Mouse (Mus musculus) spleen, postnatal 4 days (tissue): Measurements from ENCODE around the gene Add1.

Source experiments
- DNase-seq, 2 experiments: peaks; one replicate each; pipeline ENCODE4 v3.0.0; 2022; ENCODE audit warnings: low spot score in 2 of 2

Add1 gene

DNA sequence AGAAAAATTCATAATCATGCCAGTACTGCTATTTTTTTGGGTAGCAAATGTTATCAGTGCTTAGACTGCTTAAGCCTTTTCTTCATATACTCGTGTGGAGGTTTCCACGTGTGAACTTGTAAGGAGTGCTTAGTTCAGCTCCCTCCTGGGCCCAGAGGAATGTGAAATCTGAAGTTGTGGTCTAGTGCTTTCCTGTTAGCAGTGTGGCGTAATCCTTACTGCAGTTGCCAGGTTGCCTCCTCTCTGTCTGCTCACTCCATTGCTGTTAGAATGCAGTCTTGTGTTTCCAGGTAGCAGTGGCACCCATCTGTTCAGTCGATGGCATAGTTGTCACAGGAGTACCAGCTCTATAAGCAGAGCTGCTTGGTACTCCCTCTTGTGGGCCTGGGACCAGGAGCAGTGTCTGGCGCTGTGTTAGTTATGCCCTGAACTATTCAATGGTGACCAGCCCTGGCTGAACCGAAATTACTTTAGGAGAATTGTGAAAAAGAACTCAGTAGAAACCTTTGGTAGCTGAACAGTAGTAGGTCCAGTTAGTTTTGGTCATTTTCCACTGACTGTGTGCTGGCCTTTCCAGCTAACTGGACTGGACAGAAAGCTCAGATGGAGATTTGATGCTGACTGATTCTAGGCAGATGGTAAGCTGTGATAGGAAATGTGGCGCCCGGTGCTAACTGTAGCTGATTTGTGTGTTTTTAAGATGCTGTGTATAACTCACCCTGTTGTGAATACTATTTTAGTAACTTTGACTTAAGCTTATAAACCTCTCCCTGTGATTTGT lies 33.8 kb downstream of the Add1 start:
- no peak for DNase-seq

DNA sequence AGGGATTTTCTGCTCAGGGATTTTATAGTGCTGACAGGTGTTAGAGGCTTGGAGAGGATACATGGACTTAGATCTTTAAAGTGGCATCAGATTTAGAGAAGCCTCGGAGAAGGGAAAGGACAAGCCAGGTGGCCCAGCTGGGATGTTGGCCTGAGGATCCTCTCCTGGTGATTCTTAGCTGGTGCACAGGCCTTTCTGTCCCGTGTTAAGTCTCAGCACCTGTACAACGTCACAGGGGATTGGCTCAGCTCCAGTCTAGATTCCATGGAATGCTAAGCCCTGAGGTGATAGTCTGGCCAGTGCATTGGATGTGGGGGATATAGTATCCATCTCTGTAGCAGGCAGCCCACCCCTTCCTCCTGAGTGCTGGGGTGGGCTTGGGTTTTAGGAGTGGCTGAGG lies 34.8 kb downstream of the Add1 start:
- no peak for DNase-seq

DNA sequence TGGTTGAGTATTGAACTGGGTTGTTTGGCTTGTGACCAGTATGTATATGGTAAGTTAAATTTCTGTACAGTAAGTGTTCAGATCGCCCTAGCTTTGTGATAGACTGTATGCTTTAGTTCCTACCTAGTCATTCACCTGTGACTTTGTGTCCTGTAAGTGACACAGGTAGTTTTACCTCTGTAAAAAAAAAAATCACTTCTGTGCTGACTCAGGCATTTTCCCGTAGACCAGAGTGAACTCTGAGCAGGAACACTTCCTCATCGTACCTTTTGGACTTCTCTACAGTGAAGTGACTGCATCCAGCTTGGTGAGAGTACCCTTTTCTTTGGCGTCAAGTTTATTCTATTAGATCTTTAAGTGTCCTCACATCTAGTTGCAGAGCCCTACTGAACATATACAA lies 36.5 kb downstream of the Add1 start:
- no peak for DNase-seq

DNA sequence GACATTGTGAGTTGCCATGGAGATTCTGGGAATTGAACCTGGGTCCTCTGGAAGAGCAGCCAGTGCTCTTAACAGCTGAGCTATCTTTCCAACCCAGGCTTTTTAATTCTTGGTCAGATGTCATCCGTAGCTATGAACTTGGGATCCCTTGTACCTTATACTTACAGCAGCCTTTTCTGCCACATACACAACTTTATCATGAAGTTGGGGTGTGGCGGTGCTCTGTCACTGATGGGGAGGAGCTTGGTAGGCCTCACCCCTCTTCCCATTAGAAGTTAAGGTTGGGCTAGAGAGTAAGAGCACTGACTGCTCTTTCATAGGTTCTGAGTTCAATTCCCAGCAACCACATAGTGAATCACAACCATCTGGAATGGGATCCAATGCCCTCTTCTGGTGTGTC lies 59.5 kb downstream of the Add1 start:
- DNase-seq: no peak

DNA sequence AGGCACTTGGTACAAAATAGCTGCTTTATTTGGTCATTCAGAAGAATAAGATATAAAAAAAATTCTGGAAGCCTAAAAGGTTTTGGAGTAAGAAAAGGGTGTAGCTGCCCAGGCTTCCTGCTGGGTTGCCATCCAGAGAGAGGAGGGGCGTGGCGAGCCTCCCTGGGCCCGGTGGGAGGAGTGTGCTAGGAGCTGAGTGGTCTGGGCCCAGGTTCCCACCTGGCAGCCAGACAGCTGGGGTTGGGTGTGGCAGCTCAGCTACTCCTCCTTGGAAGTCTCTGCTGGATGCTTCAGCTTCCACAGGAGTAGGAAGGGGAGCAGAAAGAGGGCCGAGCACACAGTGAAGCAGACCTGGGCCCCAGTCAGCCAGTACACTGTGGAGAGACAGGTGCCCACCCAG lies 60.2 kb downstream of the Add1 start:
- DNase-seq: no peak

DNA sequence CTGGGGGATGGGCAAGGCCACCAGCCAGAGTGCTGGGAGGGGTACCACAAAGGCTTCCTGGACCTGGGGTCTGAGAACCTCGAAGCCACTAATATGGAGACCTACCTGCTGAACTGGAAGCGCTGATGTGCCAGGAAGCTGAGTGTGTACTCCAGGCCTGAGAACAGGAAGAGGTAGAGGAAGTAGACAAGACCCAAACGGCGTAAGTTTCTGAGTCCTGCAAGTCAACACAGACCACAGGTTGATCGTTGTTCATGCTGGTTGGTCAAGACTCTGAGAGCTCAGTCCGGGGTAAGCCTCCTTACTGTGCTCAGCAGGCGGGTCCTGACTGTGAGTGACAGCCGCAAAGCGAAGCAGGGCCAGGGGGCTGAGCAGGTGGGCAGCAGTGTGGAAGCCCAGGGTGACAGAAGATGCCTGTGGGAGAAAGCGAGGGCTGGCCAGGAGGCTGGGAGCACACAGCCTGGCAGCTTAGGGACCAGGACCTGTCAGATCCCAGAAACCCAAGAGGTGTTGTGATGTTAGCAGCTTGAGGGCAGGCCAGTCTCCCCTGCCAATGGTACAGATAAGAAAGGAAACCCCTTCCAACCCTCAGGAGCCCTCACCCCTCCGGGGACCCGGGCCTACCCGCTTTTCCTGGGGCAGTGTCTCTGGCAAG lies 61.4 kb downstream of the Add1 start:
- DNase-seq: peak; percentile 30 to 70

DNA sequence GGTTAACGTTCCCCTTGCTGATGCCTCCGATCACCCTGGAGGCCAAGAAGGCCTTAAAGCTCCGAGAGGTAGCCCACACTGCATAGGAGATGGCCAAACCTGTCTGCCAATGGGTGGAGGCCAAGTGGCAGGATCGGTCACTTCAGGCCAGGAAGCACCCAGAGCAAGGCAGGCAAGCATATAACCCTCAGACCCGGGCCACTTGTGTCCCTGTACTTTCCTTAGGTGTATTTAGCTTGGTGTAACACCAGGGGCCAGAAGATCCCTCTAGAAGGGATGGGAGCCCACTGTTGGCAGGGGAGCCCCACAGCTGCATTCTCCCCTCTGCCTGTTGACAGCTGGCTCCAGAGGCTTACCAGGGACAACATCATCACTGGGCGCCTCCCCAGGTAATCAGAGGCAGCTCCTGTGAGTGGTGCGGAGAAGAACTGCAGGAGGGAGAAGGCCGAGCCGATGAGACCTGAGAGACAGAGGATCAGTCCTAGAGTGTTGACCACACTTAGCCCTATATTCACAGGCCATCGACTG lies 62.3 kb downstream of the Add1 start:
- no peak for DNase-seq

DNA sequence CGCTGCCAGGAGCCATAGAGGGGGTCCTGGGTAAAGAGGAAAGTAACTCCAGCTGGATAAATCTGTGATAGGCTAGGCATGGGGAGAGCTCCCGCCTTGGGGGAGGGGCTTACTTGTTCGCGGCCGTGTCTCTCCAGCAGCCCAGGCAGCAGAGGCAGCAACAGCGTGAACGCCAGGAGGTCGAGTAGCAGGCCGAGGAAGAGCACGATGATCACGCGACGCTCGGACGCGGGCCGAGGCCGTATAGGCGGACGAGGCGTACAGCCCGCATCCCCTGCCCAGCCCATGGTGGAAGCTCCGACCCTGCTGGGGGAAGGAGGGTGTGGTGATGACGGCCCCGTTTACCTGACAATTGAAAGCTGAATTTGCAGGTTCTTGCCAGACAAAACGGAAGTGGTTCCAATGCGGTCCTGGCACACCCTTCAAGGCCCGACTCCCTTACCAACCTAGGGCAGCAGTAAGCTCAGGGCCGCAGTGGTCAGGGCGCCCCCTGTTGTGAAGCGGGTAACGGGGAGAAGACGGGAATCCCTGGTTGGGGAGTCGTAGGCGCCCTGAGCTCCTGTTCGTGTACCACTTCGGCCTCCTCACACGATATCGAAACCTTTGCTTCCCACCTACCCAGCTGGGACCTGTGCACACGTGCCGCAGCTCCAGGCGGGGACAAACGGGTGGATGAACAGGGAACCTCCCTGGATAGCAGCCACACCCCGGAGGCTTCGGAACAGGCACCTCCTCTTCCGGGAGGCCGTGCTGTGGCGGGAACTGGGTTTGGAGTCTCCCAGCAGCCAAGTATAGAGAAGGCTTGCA lies 63.2 kb downstream of the Add1 start, which contains the start of gene Mfsd10:
TSS of gene Mfsd10 (minus strand) at position 732 of the 807 bp plus-strand sequence.
- peak; percentile 77 to 87 for DNase-seq

DNA sequence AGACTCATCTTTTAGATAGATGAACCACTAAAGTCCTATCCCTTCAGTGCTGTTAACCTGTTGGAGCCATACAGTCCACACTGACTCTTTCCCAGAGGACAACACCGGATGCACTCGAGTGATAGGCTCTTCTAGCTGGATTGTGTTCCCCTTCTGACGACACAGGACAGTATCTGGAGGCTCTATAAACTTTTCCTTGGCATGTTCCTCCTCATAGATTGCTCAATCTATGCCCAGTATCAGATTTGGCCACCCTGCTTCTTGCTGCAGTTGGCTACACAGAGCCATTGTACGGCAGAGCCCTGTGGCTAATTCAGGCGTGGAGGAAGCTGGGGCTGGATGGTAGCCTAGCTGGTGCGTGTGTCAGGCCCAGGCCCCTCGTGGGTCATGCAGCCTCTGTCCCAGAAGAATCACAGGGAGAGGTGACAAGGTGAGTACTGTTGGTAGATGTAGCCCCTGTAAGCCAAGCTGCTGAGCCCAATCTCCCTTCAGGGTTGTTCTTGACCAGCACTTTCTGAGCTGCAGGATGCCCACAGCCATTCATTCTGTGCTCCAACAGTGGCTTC lies 64.2 kb downstream of the Add1 start:
- no peak for DNase-seq

DNA sequence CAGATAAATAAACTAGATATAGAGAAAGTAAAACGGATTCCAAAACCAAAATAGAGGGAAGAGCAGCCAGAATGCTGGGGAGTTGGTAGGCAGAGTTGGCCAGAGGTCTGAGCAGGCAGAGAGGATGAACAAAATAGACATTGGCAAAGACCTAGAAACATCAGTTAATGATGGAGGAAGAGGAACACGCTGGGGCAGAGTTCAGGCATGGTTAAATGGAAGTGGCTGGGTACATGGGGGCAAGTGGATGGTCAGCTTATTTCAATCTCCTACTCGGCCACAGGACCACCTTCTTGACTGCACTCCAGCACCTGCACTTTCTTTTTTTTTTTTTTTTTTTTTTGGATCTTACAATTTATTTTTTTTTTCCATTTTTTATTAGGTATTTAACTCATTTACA lies 68.5 kb downstream of the Add1 start:
- DNase-seq: no peak

DNA sequence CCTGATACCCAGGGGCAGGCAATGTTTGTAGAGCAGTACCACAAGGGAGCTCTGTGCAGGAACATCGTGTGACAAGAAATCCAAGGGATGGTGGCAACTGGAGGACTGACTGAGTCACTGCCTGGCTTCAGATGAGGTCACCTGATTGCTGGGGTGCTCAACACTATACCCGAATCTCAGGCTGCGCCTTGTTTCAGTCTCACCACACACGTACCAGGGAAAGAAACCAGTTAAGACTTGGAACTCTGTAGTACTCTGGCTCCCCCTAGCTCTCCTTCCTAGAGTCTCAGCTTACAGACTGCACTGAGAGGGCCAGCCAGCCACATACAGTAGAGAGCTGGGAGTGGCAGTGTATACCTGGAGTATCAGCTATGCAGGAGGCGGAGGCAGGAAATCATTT lies 69.5 kb downstream of the Add1 start:
- DNase-seq: peak in 1 of 2 experiments; percentile 36

DNA sequence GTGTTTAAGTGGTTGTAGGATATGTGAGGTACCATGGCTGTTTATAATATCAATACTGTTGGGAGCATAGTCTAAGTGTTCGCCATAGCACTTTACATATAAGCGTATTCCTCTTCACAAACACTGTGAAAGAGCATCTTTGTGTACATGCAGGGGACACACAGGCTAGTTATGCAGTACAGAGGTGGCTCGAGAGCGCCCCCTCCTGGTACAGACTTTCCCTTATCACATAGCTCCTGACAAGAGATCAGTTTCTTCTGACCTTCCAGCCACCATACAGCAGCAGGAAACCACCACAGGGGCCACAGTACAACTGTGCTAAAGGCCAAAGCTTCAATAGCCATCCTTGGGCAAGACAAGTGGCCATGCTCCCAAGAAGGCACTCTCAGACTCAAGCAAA lies 74.1 kb downstream of the Add1 start:
- peak; percentile 76 to 91 for DNase-seq

DNA sequence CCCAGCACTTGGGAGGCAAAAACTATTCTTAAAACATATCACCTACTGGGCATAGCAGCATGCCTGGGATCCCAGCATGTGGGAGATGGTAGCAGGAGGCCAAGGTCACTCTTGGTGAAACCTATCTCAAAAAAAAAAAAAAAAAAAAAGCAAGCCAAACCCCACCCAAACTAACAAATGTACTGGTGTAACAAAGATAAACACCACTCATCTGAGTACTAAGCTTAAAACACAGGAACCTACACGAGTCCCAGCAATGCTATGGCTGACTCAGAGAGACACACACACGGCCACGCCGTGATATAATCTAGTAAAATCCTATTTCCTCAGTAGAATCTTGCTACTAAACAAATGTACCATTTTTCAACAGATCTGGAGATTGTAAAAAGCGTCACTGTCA lies 79.5 kb downstream of the Add1 start:
- no peak for DNase-seq

DNA sequence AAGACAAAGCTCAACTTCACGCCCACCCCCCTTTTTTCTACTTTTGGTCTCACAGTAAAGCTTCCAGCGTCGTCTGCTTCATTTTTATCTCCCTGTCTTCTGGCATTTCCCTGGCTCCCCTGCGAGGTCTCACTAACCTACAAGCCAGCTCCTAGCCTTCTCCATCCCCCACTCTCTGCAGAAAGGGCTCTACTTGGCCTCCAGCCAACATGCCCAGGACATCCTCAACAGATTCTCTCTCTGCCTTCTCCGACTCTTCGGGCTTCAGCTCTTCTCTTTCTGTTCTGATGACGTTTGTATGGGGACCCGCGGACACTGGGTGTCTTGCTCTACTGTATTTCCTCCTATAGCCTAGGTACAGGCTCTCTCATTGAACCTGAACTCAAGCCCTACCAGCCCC lies 81.4 kb downstream of the Add1 start:
- no peak for DNase-seq

DNA sequence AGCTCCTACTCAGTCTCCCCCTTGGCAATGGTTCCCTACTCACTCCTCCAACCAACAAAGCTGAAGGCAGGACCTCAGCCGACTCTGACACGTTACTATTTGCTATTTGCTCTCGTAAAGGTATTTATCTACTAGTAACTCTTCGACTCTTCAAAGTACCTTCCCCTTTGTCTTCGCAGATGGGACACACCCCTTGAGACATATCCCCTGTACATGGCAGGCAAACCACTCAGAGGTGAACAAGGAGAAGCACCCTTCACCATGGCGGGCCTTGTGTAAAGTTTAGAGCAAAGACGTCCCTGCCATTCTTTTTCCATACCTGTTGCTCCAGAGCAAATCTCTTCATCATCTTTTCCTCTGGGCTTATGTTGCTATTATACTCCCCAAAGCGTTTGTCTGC lies 84.1 kb downstream of the Add1 start:
- no peak for DNase-seq

DNA sequence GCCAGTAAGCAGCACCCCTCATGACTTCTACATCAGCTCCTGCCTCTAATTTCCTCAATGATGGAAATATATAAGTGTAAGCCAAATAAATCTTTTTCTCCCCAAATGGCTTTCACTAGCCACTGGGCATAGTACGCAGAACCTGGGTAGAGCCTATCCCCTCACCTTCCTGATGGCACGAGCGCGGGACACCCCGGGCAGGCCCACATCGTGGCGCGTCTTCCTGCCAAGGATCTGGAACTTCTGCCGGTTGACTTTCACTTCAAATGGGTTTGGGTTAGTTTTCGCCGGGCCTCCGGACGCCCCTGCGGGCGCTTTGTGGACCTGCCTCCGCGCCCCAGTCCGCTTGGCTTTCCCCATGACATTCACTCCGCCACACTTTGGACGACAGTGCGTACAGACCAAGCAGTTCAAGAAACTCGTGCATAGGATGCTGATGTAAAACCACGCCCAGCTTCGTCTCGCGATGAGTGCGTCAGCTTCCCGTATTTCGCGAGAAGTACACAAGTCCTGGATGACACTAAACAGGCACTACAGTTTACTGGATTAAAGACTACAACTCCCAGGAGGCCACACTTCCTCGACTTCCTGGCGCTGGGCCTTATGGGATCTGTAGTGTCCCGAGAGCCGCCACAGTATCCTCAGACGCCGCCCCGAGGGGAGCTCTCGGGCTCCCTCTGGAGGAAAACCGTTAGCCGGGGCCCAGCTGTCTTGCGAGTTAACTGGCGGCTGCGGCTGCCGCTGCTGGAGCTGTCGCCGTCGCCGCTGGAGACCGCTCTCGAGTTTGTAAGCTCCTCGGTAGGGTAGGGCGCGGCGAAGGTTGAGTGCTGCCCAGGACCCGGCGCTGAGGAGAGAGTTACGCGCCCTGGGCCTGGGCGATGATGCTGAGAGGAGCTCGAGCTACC lies 86.5 kb downstream of the Add1 start, which contains the start of the genes Nop14 and Grk4:
TSS of gene Nop14 (minus strand) at position 463 of the 905 bp plus-strand sequence.
TSS of gene Grk4 (plus strand) at position 694 of the 905 bp plus-strand sequence.
- DNase-seq: peak; percentile 99

DNA sequence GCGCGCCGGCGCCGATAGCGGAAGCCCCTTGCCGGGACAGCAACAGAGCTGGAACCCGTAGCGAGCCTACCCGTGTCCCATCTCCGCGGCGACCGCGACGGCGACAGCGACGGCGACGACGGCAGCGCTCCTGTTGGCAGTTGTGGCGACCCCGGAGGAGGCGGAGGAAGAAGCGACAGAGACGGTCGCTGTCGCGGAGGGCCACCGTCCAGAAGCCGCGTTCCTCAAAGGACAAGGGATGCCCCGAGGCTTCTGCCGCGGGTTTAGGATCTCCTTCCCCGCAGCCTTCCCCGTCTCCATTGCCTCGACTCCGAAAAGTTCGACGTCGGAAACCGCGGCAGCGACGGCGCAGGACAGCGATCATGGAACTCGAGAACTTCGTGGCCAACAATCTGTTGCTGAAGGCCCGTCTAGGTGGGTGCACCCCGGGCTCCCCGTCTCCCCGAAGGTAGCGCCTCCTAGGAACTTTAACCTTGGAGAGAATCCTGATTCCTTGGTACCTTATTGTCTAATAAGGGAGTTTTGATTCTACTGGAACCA lies 87.2 kb downstream of the Add1 start:
- no peak for DNase-seq

DNA sequence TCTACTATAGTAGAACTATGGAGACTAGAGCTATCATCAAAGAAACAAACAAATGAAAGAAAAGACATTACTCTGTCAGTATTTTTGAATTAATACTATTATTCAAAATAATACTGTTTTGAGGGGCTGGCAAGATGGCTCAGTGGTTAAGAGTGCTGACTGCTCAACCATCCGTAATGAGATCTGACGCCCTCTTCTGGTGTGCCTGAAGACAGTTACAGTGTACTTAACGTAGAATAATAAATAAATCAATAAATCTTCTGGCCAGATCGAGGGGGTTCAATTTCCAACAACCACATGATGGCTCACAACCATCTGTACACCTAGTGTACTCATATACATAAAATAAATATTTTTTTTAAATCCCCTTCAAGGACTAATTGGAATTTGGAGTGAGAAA lies 88.4 kb downstream of the Add1 start:
- DNase-seq: peak in 1 of 2 experiments; percentile 29

DNA sequence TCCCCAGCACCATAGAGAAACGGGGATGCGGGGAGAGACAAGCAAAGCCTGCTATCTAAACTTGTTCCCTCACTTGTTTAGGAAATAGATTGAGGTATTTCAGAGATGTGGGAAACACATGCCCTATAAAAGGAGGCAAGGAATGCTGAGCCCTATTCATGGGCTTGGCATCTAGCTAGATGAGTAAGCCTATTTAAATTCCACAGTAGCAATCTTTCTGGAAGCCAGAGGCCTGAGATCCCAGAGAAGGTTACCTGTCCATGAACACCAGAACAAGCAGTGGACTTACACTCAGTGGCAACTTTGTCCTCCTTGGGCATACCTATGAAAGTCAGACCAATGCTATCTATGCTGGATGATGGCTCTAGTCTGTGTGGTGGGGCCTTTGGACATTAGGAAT lies 89.8 kb downstream of the Add1 start:
- DNase-seq: peak in 1 of 2 experiments; percentile 17

DNA sequence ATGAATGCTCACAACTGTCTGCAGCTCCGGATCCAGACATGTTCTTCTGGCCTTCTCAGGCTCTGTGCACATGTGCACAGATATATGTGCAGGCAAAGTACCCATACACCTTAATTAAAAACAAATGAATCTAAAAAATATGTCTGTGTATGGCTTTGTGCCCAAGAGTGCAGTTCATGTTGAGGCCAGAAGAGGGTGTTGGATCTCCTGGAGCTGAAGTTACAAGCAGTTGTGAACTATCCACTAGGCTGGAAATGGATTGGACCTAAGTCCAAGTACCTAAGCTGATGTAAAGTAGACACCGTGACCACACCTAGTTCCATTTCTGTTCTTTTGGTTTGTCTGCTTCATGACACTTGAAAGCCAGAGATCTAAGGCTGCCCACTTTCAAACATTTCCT lies 96.0 kb downstream of the Add1 start:
- DNase-seq: peak in 1 of 2 experiments; percentile 48
